Comparison of ENCODE assay signal across 7 mouse cellular contexts in genomic region chr7:45466283-45467089, GRCm38 (mm10). TPM values are rescaled to one million over a fixed set of nuclear protein-coding genes. Genes with fewer than 3 reads are reported as not detected.
DNase-seq lines count a peak whose midpoint lies in the region; ATAC-seq and TF ChIP-seq lines count a peak whose summit lies in the region.

Gene Bax (minus strand): TSS chr7:45466898.

- H3K9me3 ChIP-seq in embryonic facial prominence, embryonic 12.5 days, result no peaks in the 10 kb centered on the region
- no peaks in the 10 kb centered on the region for H3K9me3 ChIP-seq in limb, embryonic 12.5 days
- no peaks in the 10 kb centered on the region for H3K9me3 ChIP-seq in midbrain, embryonic 15.5 days

- peaks cover 34% of the 10 kb centered on the region for H3K36me3 ChIP-seq in embryonic facial prominence, embryonic 12.5 days
- no peaks in the 10 kb centered on the region for H3K36me3 ChIP-seq in kidney, adult 2 months (ENCODE audit: control insufficient read depth, insufficient read depth, low read length)
- peaks cover 40% of the 10 kb centered on the region for H3K36me3 ChIP-seq in limb, embryonic 12.5 days
- peaks cover 15% of the 10 kb centered on the region for H3K36me3 ChIP-seq in midbrain, embryonic 15.5 days (replicated peaks)
- peaks cover 17% of the 10 kb centered on the region for H3K36me3 ChIP-seq in spleen, adult 2 months (ENCODE audit: control insufficient read depth, insufficient read depth, low read length)

- H3K4me3 ChIP-seq in embryonic facial prominence, embryonic 12.5 days, result peak within 1 kb of the TSS; percentile 84
- peak within 1 kb of the TSS; percentile 65 for H3K4me3 ChIP-seq in kidney, adult 2 months (ENCODE audit: insufficient read depth, low read depth, low read length)
- H3K4me3 ChIP-seq in limb, embryonic 12.5 days (replicated peaks), result peak within 1 kb of the TSS; percentile 87
- peak within 1 kb of the TSS; percentile 76 for H3K4me3 ChIP-seq in midbrain, embryonic 15.5 days
- peak within 1 kb of the TSS; percentile 90 for H3K4me3 ChIP-seq in spleen, adult 2 months (ENCODE audit: extremely low read depth, insufficient read depth, insufficient read length)

- peak; percentile 36 for ATAC-seq in embryonic facial prominence, embryonic 12.5 days (ENCODE audit: insufficient number of reproducible peaks, insufficient read depth, low FRiP score, low TSS enrichment)
- peak; percentile 76 for ATAC-seq in limb, embryonic 12.5 days (ENCODE audit: insufficient number of reproducible peaks, insufficient read depth, low FRiP score, low TSS enrichment, low read depth)
- ATAC-seq in midbrain, embryonic 15.5 days (replicated peaks), result peak; percentile 70

- no peak for TF ChIP-seq CTCF in kidney, adult 2 months (conservative IDR thresholded peaks at IDR 0.05; ENCODE audit: insufficient read depth, insufficient read length, low read depth, low read length)
- no peak for TF ChIP-seq CTCF in spleen, adult 2 months (IDR thresholded peaks at IDR 0.05; ENCODE audit: extremely low read depth, insufficient read depth, insufficient read length, insufficient replicate concordance)

- H3K4me1 ChIP-seq in embryonic facial prominence, embryonic 12.5 days, result peaks cover 12% of the 10 kb centered on the region
- H3K4me1 ChIP-seq in kidney, adult 2 months (ENCODE audit: control insufficient read depth, insufficient read depth, low read length), result peaks cover 11% of the 10 kb centered on the region
- H3K4me1 ChIP-seq in limb, embryonic 12.5 days (replicated peaks), result peaks cover 14% of the 10 kb centered on the region
- H3K4me1 ChIP-seq in midbrain, embryonic 15.5 days, result peaks cover 23% of the 10 kb centered on the region
- H3K4me1 ChIP-seq in spleen, adult 2 months (ENCODE audit: control insufficient read depth, insufficient read depth, insufficient read length), result peaks cover 7% of the 10 kb centered on the region

- TF ChIP-seq POLR2A in kidney, adult 2 months (IDR thresholded peaks at IDR 0.05; ENCODE audit: low read depth, low read length), result peak; percentile 26
- TF ChIP-seq POLR2A in spleen, adult 2 months (IDR thresholded peaks at IDR 0.05; ENCODE audit: low read depth, low read length), result peak; percentile 88

- H3K9ac ChIP-seq in embryonic facial prominence, embryonic 12.5 days, result peak within 1 kb of the TSS; percentile 86
- peak within 1 kb of the TSS; percentile 79 for H3K9ac ChIP-seq in limb, embryonic 12.5 days (replicated peaks)
- H3K9ac ChIP-seq in midbrain, embryonic 15.5 days, result peak within 1 kb of the TSS; percentile 84

- DNase-seq in adrenal gland, postnatal 25 days, result peak; percentile 96
- peak; percentile 97 to 98 for DNase-seq in heart, adult 18-20 months
- DNase-seq in kidney, adult 2 months, result peak; percentile 97
- peak; percentile 89 to 94 for DNase-seq in spleen, adult 2 months (ENCODE audit: low read depth in 1 of 2, low spot score in 2 of 2)

- under 1% methylated on average over 58 of the region's 58 CpGs for WGBS in embryonic facial prominence, embryonic 12.5 days
- WGBS in kidney, adult 2 months, result under 1% methylated on average over 58 of the region's 58 CpGs
- WGBS in limb, embryonic 12.5 days, result under 1% methylated on average over 52 of the region's 58 CpGs
- under 1% methylated on average over 58 of the region's 58 CpGs for WGBS in midbrain, embryonic 15.5 days
- WGBS in spleen, adult 2 months, result 1% methylated on average over 58 of the region's 58 CpGs

- H3K27me3 ChIP-seq in embryonic facial prominence, embryonic 12.5 days, result no peaks in the 10 kb centered on the region
- no peaks in the 10 kb centered on the region for H3K27me3 ChIP-seq in kidney, adult 2 months (replicated peaks; ENCODE audit: control insufficient read depth, insufficient read depth, low read length)
- no peaks in the 10 kb centered on the region for H3K27me3 ChIP-seq in limb, embryonic 12.5 days
- H3K27me3 ChIP-seq in midbrain, embryonic 15.5 days (replicated peaks), result no peaks in the 10 kb centered on the region
- no peaks in the 10 kb centered on the region for H3K27me3 ChIP-seq in spleen, adult 2 months (ENCODE audit: control insufficient read depth, insufficient read depth, low read length)

- H3K27ac ChIP-seq in embryonic facial prominence, embryonic 12.5 days, result peak within 1 kb of the TSS; percentile 67
- peak within 1 kb of the TSS; percentile 45 for H3K27ac ChIP-seq in kidney, adult 2 months (ENCODE audit: insufficient read depth, low read depth, low read length)
- H3K27ac ChIP-seq in limb, embryonic 12.5 days, result peak within 1 kb of the TSS; percentile 56; the same call in 1 of the 2 replicates
- peak within 1 kb of the TSS; percentile 79 for H3K27ac ChIP-seq in midbrain, embryonic 15.5 days
- peak within 1 kb of the TSS; percentile 79 for H3K27ac ChIP-seq in spleen, adult 2 months (ENCODE audit: insufficient read depth, low read length)

- H3K4me2 ChIP-seq in embryonic facial prominence, embryonic 12.5 days (replicated peaks), result peak within 1 kb of the TSS; percentile 84
- peak within 1 kb of the TSS; percentile 90 for H3K4me2 ChIP-seq in limb, embryonic 12.5 days
- H3K4me2 ChIP-seq in midbrain, embryonic 15.5 days, result peak within 1 kb of the TSS; percentile 83

RNA-seq across cellular contexts. Expression of gene Bax, which starts in this region (rescaled TPM):
- total RNA-seq in adrenal gland, postnatal 25 days (2021), result 61.4 and 68.8 TPM in 2 replicates
- 220 and 224 TPM in 2 replicates for polyA plus RNA-seq in embryonic facial prominence, embryonic 12.5 days (2016; fragmentation: Nextera tagmentation; extraction: Ambion mirVana)
- 10 to 100 TPM; 23.4 to 24.1 TPM for total RNA-seq in heart, adult 18-20 months (2021)
- 104 and 112 TPM in 2 replicates for polyA plus RNA-seq in kidney, adult 2 months (2012; rRNA removed)
- 224 and 230 TPM in 2 replicates for polyA plus RNA-seq in limb, embryonic 12.5 days (2016; fragmentation: Nextera tagmentation; extraction: Ambion mirVana)
- polyA plus RNA-seq in midbrain, embryonic 15.5 days (2015; fragmentation: Nextera tagmentation; extraction: Ambion mirVana), result 257 and 261 TPM in 2 replicates
- polyA plus RNA-seq in spleen, adult 2 months (2012; rRNA removed), result 129 and 163 TPM in 2 replicates

Comparison
In these comparisons a context has a peak if more than half of its experiments do, and no peak if none do; other contexts are left out.
1. Peak in every context shown above with its lines: DNase-seq, ATAC-seq, H3K4me3 ChIP-seq and H3K27ac ChIP-seq.